Mouse (Mus musculus) gastrocnemius, postnatal 10 days (tissue): ENCODE results near the gene Zbp1. TPM values are rescaled to one million over a fixed set of nuclear protein-coding genes. Genes with fewer than 3 reads are reported as not detected.

Experiments
- DNase-seq: peaks from one replicate; pipeline ENCODE4 v3.0.0; 2021; ENCODE audit warnings: mixed read lengths
- total RNA-seq, 2 experiments: library from RNA; stranded (reverse); gene quantifications; 2 replicates each; pipeline ENCODE4 v1.2.3; 2021

Gene Zbp1
- total RNA-seq, 2 experiments from 2014 or later = 0.09 TPM; not detected in 1

DNA sequence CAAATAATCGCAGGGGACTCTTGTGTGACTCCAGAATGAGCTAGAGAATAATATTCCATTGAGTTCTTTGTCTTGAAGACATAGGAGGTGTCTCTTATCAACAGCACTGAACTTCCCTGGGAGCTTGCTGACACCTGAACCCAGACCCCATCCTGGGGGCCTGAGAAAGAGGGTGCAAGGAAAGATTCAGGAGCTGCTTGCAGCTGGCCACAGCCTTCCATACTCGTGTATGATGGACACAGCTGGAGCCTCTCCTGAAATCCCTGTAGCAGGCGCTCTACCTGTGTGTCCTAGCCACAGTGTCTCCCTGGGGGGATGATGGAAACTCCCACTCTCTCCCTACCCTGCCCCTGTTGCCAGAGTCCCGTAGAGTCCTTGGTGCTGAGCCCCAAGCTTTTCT lies 6.5 kb downstream of the Zbp1 start:
- DNase-seq = no peak

DNA sequence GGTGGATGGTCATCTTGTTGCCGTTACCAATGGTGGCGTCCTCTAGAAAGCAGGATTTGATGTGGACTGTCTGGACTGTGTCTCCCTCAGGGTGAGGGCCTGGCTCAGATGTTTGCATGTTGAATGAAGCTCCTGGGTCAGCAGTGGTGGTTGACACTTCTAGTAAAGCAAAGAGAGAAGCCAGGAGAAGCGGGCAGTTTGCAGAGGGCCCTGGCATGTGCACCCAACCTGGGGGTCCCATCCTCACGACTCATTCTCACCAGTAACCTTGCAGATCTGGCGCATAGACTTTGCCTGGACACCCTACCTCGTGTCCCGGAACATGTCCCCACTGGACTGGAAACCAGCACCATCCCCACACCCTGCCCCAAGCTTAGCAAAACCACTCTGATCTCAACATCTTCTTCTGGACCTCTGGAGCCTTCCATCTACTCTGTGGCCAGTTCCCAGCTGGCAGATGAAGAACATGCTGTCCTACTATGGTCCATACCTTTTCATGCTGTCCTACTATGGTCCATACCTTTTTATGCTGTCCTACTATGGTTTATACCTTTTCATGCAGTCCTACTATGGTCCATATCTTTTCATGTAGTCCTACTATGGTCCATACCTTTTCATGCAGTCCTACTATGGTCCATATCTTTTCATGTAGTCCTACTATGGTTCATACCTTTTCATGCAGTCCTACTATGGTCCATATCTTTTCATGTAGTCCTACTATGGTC lies 9.5 kb downstream of the Zbp1 start:
- no peak for DNase-seq

DNA sequence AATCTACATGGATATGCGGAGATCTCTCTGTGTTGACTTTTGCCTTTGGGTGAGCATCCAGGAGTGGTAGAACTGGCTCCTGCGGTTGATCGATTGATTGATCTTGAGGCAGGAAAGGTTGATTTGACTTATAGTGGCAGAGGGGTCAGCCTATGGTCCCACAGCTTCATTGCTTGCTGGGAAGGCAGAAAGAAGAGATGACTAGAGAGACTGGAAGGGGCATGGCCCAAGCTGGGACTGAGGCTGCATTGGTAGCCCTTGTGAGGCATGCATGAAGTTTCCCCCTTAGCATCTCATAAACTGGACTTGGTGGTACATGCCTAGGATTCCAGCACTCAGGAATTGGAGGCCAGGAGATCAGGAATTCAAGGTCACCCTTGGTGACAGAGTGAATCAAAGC lies 11.7 kb downstream of the Zbp1 start:
- no peak for DNase-seq

GRCm38 (mm10) chr2:173205563-173206099 lies 13.1 kb downstream of the Zbp1 start:
- no peak for DNase-seq

DNA sequence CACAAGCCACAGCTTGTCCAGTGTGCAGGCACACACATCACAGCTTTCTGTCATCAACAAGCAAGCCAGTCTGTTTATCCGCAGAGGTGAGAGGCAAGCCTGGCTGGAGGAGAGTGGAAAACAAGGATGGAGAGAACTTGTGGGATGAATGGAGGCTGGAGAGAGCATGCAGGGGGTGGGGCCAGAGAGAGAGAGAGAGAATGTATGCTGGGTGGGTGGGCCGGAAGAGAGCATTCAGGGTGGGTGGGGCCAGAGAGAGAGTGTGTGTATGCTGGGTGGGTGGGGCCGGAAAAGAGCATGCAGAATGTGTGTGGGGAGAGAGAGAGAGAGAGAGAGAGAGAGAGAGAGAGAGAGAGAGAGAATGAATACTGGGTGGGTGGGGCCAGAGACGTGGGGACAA lies 14.1 kb downstream of the Zbp1 start:
- DNase-seq = no peak

DNA sequence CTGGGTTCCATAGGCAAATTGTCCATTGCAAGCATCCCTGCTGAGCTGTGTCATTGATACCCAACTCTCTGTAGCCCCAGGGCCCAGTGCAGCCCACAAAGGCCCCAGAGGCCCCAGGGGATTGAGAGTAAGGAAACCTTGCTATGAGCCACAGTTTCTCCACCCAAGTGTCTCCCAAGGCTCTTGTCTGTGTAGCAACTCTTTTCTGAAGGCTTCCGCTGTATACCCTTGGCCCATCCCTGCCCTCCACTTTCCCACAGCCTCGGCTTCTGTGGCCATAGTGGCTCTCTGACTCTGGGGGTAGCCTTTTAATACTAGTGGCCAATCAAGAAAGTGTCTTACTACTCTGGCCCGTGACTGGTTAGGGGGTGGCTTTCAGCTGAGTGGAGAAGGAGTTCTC lies 15.0 kb downstream of the Zbp1 start:
- no peak for DNase-seq

GRCm38 (mm10) chr2:173202924-173203689 lies 15.6 kb downstream of the Zbp1 start:
- DNase-seq = no peak

DNA sequence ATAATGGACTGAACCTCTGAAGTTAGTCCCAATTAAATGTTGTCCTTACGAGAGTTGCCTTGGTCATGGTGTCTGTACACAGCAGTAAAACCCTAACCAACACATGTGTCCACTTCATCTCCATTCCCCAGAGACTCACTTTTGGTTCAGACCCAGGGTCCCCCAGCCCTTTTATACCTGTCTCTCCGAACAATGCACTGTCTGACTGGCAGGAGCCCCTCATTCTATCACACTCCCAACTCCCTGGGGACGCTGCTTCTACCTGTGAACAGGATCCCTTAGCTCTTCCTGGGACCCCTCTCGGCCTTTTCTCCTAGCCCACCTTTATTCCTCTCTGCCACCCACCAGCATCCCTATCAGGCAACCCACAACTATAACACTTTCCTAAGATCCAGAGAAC lies 23.9 kb downstream of the Zbp1 start:
- DNase-seq = no peak

DNA sequence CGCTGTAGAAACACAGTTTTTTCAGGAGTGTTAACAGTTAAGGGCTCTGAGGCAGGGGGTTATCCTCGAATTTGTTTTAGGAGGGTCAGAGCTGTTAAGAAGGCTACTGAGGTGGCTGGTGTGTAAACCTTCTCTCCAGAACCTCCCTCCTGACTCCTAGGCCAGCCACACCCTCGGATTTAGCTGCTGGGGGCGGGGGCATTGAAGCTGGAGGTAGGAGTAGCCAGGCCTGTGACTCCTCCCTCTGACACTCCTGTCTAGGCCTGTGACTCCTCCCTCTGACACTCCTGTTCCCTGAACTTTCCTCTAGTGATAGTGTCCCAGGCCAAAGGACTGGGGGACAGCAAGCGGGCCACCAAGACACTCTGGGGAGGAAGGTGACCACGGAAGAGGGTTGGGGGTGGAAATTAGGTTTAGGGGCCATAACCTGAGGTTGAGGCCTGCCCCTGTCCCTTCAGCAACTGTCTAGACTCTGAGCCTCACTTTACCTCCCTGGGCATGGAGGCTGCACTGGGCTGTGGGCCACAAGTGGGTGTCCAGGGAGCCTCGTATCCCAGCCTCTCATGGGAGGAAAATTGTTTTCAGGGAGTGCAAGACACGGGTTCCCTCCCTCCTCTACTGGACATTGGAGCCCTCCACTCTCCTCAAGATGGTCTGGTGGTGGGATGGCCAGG lies 31.4 kb downstream of the Zbp1 start:
- no peak for DNase-seq

DNA sequence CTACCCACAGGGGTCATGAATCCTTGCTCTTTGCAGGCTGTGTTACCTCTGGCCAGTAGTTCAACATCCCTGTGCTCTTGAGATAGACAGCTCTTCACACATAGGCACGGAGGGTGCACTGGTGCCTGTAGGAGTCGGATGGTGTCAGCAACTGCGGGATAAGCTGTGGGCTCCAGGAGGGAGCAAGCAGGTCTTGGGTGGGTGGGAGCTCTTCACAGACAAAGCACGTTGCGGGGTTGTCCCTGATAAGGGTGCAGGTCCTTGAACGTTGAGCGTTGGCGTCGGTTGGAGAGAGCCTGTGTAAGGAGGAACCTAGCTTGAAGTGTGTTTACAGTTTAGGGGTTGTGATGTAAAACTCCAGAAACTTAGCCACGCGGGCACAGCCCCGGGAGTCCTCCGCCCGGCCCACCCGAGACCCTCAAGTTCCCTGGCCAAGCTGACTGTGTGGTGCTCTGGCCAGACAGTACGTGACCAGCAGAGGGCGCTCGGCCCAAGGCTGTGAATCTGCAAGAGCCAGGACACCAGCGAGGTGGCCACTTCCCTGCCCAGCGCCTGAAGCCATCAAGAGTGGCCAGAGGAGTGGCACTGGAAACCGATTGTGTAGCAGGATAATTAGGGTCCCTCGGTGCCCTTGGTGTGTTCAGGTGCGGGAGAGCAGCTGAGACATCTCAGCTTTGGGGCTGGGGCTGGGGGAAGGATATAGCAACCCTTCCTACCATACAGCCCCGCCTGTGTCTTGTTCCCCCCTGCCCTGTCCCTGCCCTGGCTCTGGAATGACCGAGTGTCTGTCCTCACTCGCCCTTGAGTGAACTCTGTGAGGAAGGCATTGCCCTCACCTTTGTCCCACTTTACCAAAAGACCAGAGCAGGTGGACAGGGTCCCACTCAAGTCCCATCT lies 32.4 kb downstream of the Zbp1 start:
- DNase-seq = peak; percentile 95

DNA sequence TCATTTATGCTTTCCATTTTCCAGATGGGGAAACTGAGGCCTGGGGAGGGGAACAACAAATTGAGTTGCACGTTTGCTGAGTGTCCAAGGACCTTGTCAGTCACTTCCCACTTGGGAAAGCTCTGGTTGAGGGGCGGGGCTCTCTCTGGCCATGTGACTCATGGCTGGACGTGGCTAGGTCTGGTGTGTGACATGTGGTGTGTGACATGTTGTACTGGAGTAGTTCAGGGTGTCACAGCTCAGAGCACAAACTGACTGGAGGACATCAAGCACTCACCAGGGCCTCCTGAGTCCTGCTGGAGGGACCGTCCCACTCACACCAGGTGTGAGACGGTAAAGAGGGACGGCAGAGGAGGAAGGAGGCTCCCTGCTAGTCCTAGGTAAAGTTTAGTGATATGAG lies 33.4 kb downstream of the Zbp1 start:
- no peak for DNase-seq

DNA sequence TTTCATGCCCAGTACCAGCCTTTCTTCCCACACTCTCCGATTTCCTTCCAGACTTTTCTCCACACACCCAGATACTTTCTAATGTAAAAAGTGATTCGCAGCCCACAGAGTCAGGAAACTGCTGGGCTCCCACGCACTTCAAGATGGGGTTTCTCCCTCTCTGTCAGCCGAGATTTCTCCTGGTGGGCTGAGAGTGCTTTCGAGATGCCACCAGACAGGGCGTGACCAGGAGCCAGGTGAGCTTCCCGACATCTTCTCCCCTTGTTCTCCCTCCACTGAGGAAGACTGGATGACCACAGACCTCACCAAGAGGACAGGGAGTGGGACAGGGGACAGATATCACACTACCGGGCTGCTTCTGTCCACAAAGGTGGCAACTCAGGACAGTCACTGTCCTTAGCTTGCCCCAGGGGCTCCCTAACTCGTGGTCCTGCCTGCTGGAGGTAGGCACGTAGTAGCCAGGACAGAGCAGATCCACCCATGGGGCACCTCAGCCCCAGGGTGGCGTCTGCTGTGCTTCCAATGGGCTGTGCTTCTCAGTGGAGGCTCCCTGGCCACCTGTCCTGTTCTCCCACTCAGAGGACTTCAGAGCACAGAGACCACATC lies 34.1 kb downstream of the Zbp1 start:
- no peak for DNase-seq

DNA sequence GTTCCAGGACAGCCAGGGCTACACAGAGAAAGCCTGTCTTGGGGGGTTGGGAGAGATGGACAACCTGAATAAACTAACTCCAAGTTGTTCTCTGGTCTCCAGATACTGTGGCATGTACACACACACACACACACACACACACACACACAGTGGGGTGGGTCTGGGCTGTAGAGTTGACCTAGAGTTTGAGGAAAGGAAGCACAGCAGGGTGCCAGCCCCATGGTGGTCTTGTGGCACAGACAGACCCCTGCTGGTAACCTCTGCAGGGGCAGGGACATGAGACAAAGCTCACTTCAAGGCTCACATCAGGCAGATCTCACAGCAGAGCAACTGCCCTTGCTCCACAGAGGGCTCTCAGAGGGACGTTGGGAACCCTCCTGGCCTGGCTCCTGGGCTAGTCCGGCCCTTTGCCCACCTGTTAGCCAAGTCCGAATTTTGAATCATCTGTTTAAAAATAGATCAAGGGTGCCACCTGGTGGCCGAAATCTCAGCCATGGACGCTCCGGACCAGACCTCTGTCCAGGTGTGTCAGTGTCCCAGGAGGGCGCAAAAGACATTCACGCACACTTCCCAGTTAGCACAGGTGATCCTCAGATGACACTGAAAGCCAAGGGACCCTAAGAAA lies 34.8 kb downstream of the Zbp1 start:
- peak; percentile 79 for DNase-seq

DNA sequence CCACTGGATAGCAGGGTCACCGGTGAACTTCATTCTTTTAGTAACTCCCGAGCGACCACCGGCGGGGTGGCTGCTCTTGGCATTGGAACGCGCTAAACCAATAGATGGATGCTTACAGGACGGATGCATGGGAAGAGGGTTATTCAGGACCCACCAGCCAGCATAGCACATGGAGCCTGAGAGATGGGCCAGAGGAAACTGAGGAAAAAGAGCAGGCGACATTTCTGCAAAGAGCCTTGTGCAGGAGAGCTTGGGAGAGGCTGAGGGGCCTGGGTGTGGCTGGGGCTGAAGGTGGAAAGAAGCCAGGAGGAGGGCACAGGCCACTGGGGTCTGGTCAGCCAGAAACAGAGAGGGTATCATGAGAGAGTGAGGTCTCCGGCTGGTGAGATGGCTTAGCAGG lies 35.4 kb downstream of the Zbp1 start:
- DNase-seq = no peak

- DNase-seq = no peak
Measured at GRCm38 (mm10) chr2:173182796-173183195, 35.9 kb downstream of the Zbp1 start.

GRCm38 (mm10) chr2:173181901-173182300 lies 36.8 kb downstream of the Zbp1 start:
- DNase-seq = no peak

DNA sequence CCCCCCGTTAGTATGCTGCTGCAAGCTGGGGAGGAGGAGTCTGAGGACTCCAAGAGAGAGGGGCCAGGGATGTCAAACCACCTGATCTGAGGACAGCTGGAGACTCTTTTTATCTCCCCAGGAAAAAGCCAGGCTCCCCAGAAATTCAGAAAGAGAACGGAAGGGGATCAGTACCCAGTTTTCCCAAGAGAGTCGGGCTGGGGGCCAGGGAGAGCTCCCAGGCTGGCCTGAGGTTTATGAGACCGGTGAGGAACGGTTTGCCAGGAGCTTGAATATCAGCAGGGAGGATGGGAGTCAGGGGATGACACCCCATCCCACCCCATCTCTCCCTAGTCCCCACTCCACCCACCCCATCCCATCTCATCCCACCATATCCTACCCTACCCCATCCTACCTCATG lies 37.2 kb downstream of the Zbp1 start:
- no peak for DNase-seq

GRCm38 (mm10) chr2:173180721-173181388 lies 37.9 kb downstream of the Zbp1 start:
- DNase-seq = no peak

GRCm38 (mm10) chr2:173180026-173180425 lies 38.7 kb downstream of the Zbp1 start:
- DNase-seq = no peak

GRCm38 (mm10) chr2:173179046-173179445 lies 39.7 kb downstream of the Zbp1 start:
- no peak for DNase-seq
